Mouse (Mus musculus): ENCODE data around the gene Chrna5.
"Not testable (repeated sequence)": the region's sequence is repeated elsewhere in the genome, so short reads cannot be mapped to it uniquely, and the experiment has no call there.

Gene Chrna5

GRCm38 (mm10) chr9:54980674-54981073, at the start of gene Chrna5:
Gene Chrna5, plus strand, starts transcription at chr9:54980880.
- no peak for DNase-seq (ENCODE audit: low spot score)

- DNase-seq (ENCODE audit: low spot score) = no peak
Measured at GRCm38 (mm10) chr9:54931765-54932164, 48.9 kb upstream of the Chrna5 start.

GRCm38 (mm10) chr9:54932379-54932778, 48.3 kb upstream of the Chrna5 start:
- DNase-seq (ENCODE audit: low spot score) = no peak

- no peak for DNase-seq (ENCODE audit: low spot score)
Measured at GRCm38 (mm10) chr9:54942071-54942470, 38.6 kb upstream of the Chrna5 start.

- no peak for DNase-seq (ENCODE audit: low spot score)
Measured at GRCm38 (mm10) chr9:54944467-54944866, 36.2 kb upstream of the Chrna5 start.

- DNase-seq (ENCODE audit: low spot score) = no peak
Measured at GRCm38 (mm10) chr9:54946256-54946655, 34.4 kb upstream of the Chrna5 start.

GRCm38 (mm10) chr9:54949465-54949864, 31.2 kb upstream of the Chrna5 start:
- DNase-seq (ENCODE audit: low spot score) = no peak

- not testable (repeated sequence) for DNase-seq (ENCODE audit: low spot score)
Measured at GRCm38 (mm10) chr9:54950162-54950561, 30.5 kb upstream of the Chrna5 start.

- peak; percentile 94 for DNase-seq (ENCODE audit: low spot score)
Measured at GRCm38 (mm10) chr9:54950575-54951321, 29.9 kb upstream of the Chrna5 start, which contains the start of the genes Psma4 and AY074887. Gene Psma4, plus strand, starts transcription at chr9:54950790. Gene AY074887, minus strand, starts transcription at chr9:54950998.

GRCm38 (mm10) chr9:54961059-54961458, 19.6 kb upstream of the Chrna5 start:
- DNase-seq (ENCODE audit: low spot score) = no peak

GRCm38 (mm10) chr9:54963669-54964068, 17.0 kb upstream of the Chrna5 start:
- DNase-seq (ENCODE audit: low spot score) = no peak

- DNase-seq (ENCODE audit: low spot score) = no peak
Measured at GRCm38 (mm10) chr9:54969972-54970637, 10.6 kb upstream of the Chrna5 start.

GRCm38 (mm10) chr9:54981291-54982191, 861 bp downstream of the Chrna5 start:
- DNase-seq (ENCODE audit: low spot score) = peak; percentile 75

GRCm38 (mm10) chr9:54982401-54982800, 1.7 kb downstream of the Chrna5 start:
- peak; percentile 31 for DNase-seq (ENCODE audit: low spot score)

- DNase-seq (ENCODE audit: low spot score) = no peak
Measured at GRCm38 (mm10) chr9:54990362-54990761, 9.7 kb downstream of the Chrna5 start.

GRCm38 (mm10) chr9:54994381-54994780, 13.7 kb downstream of the Chrna5 start:
- DNase-seq (ENCODE audit: low spot score) = no peak

- DNase-seq (ENCODE audit: low spot score) = no peak
Measured at GRCm38 (mm10) chr9:54995645-54996044, 15.0 kb downstream of the Chrna5 start.

- DNase-seq (ENCODE audit: low spot score) = no peak
Measured at GRCm38 (mm10) chr9:55003609-55004008, 22.9 kb downstream of the Chrna5 start.

GRCm38 (mm10) chr9:55009692-55010091, 29.0 kb downstream of the Chrna5 start:
- no peak for DNase-seq (ENCODE audit: low spot score)

- DNase-seq (ENCODE audit: low spot score) = peak; percentile 30
Measured at GRCm38 (mm10) chr9:55010588-55011350, 30.1 kb downstream of the Chrna5 start.

- DNase-seq (ENCODE audit: low spot score) = no peak
Measured at GRCm38 (mm10) chr9:55016926-55017325, 36.2 kb downstream of the Chrna5 start.

- no peak for DNase-seq (ENCODE audit: low spot score)
Measured at GRCm38 (mm10) chr9:55023326-55023725, 42.6 kb downstream of the Chrna5 start.

Data from embryo, embryonic 10.5 days (tissue).